Mouse (Mus musculus): ENCODE measurements around the gene Tspan13.

Gene Tspan13

DNA sequence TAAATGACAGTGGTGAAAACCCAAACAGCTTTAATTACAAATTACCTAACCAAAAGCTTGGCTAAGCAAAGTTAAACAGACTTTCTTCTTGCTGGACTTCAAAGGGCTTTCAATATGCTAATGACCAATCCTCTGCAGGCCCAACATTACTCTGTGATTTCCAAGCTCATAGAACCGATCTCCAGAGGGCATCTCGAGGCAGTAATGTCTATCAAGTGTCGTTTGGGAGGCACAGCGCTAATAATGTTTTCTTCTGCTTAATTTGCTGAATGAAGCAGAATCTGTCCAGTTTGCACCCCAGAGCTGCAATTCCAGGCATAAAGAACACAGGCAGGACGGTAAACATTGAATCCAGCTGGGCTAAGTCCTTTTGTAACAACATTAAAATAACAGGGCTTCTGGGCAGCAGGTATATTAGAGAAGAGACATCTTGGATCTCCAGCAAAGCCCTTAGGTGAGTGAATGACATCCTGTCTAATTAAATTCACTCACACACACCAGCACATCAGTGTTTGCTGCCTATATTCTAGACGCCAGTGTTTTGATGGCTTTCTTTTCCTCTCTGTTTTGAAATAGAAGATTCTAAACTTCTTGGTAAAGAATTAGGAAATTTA lies 64.6 kb downstream of the Tspan13 start:
- in situ Hi-C loops (cut with MboI, MseI) = no loop called here

GRCm38 (mm10) chr12:35975898-35976297 lies 66.4 kb downstream of the Tspan13 start:
- in situ Hi-C loops (cut with MboI, MseI) = no loop called here

GRCm38 (mm10) chr12:35966768-35967141 lies 75.5 kb downstream of the Tspan13 start:
- in situ Hi-C loops (cut with MboI, MseI) = no loop called here

- in situ Hi-C loops (cut with MboI, MseI) = no loop called here
These were observed 76.1 kb downstream of the Tspan13 start for GRCm38 (mm10) chr12:35966098-35966767.

Data from T-helper 1 cell (primary cell).